Mouse (Mus musculus) CH12.LX (cell line): ENCODE results near the gene Cic. TPM values are rescaled to one million over a fixed set of nuclear protein-coding genes. Genes with fewer than 3 reads are reported as not detected.
A peak's percentile ranks its signal among the peaks of the same experiment; 100 is the strongest.

Experiments used
- DNase-seq: peaks from one replicate; pipeline ENCODE4 v3.0.0-alpha.2; 2013; ENCODE audit errors: extremely low read depth
- H3K27ac ChIP-seq: 2 replicates; pipeline ENCODE4 v1.5.1; 2012; ENCODE audit warnings: low read depth, mild to moderate bottlenecking, control low read depth, moderate library complexity; ENCODE audit not compliant: insufficient read depth
- H3K27me3 ChIP-seq: replicated peaks from 2 replicates; pipeline ENCODE3; 2012; ENCODE audit warnings: inconsistent platforms
- H3K36me3 ChIP-seq, 2 experiments: replicated peaks in 1 of 2; 2 replicates each; pipeline versions ENCODE3 to v1.6.1; 2012; ENCODE audit warnings: inconsistent platforms in 1 of 2, low read length in 1 of 2, mild to moderate bottlenecking in 1 of 2, mixed read lengths in 1 of 2, moderate library complexity in 1 of 2; ENCODE audit not compliant: control insufficient read depth in 1 of 2, insufficient read depth in 1 of 2
- H3K4me1 ChIP-seq, 2 experiments: 2 replicates each; pipeline ENCODE4 v1.6.1; 2012; ENCODE audit warnings: inconsistent platforms in 1 of 2, moderate library complexity in 1 of 2; ENCODE audit not compliant: insufficient read depth in 2 of 2, control insufficient read depth in 1 of 2
- H3K4me2 ChIP-seq: 2 replicates; pipeline ENCODE4 v1.6.1; 2012; ENCODE audit warnings: low read depth, mild to moderate bottlenecking, control low read depth; ENCODE audit not compliant: poor library complexity, insufficient read depth, severe bottlenecking
- H3K4me3 ChIP-seq, 3 experiments: fragments of 150-350 bp in 1 of 3; sonication (generic) in 1 of 3; replicated peaks in 1 of 3; 2 replicates each; pipeline versions ENCODE3 to v1.5.1; 2011 to 2012; ENCODE audit warnings: low read depth in 2 of 3, low read length in 2 of 3, mild to moderate bottlenecking in 2 of 3, moderate library complexity in 2 of 3, control low read depth in 1 of 3, improper control_type of control experiment in 1 of 3, inconsistent platforms in 1 of 3, mixed read lengths in 1 of 3; ENCODE audit not compliant: poor library complexity in 1 of 3
- H3K79me2 ChIP-seq: replicated peaks from 2 replicates; pipeline ENCODE4 v1.6.1; 2012; ENCODE audit warnings: mild to moderate bottlenecking, moderate library complexity; ENCODE audit not compliant: control insufficient read depth, poor library complexity, insufficient read depth, severe bottlenecking; ENCODE audit errors: extremely low read depth
- H3K9ac ChIP-seq: 2 replicates; pipeline ENCODE4 v1.6.1; 2012; ENCODE audit warnings: low read depth, mild to moderate bottlenecking, control low read depth, moderate library complexity; ENCODE audit not compliant: insufficient read depth
- H3K9me3 ChIP-seq: replicated peaks from 2 replicates; pipeline ENCODE3; 2012; ENCODE audit warnings: low read length, inconsistent platforms, mixed read lengths
- BHLHE40 ChIP-seq: IDR thresholded peaks from 2 replicates; pipeline ENCODE4 v1.6.1; 2011; ENCODE audit warnings: mild to moderate bottlenecking, low read depth, low read length, improper control_type of control experiment
- CHD1 ChIP-seq: IDR thresholded peaks from 2 replicates; pipeline ENCODE4 v1.6.1; 2012; ENCODE audit warnings: low read depth, low read length, improper control_type of control experiment, inconsistent platforms
- CHD2 ChIP-seq: IDR thresholded peaks from 2 replicates; pipeline ENCODE4 v1.6.1; 2011; ENCODE audit warnings: low read length, improper control_type of control experiment
- CTCF ChIP-seq, 2 experiments: IDR thresholded peaks in 1 of 2; conservative IDR thresholded peaks in 1 of 2; 2 replicates each; pipeline ENCODE4 v1.5.1; 2011 to 2012; ENCODE audit warnings: low read depth in 2 of 2, low read length in 2 of 2, improper control_type of control experiment in 1 of 2, inconsistent platforms in 1 of 2, mild to moderate bottlenecking in 1 of 2, moderate library complexity in 1 of 2
- E2F4 ChIP-seq: IDR thresholded peaks from 2 replicates; pipeline ENCODE4 v1.6.1; 2011; ENCODE audit warnings: low read depth, low read length, improper control_type of control experiment; ENCODE audit not compliant: insufficient replicate concordance
- ELF1 ChIP-seq: IDR thresholded peaks from 2 replicates; pipeline ENCODE4 v1.6.1; 2014; ENCODE audit warnings: low read depth, mild to moderate bottlenecking, inconsistent platforms, low read length, improper control_type of control experiment
- EP300 ChIP-seq: IDR thresholded peaks from 2 replicates; pipeline ENCODE4 v1.6.1; 2011; ENCODE audit warnings: low read length, improper control_type of control experiment
- ETS1 ChIP-seq: conservative IDR thresholded peaks from 2 replicates; pipeline ENCODE4 v1.6.1; 2012; ENCODE audit warnings: low read depth, mild to moderate bottlenecking, inconsistent platforms, low read length, improper control_type of control experiment, moderate library complexity
- GABPA ChIP-seq: IDR thresholded peaks from 2 replicates; pipeline ENCODE4 v1.6.1; 2012; ENCODE audit warnings: low read depth, low read length, improper control_type of control experiment, inconsistent platforms; ENCODE audit not compliant: insufficient replicate concordance
- HCFC1 ChIP-seq: IDR thresholded peaks from 2 replicates; pipeline ENCODE4 v1.6.1; 2012; ENCODE audit warnings: low read depth, mild to moderate bottlenecking, inconsistent platforms, low read length, improper control_type of control experiment
- IRF4 ChIP-seq: IDR thresholded peaks from 2 replicates; pipeline ENCODE4 v1.6.1; 2014; ENCODE audit warnings: low read depth, mild to moderate bottlenecking, inconsistent platforms, low read length, improper control_type of control experiment
- JUN ChIP-seq: IDR thresholded peaks from 2 replicates; pipeline ENCODE4 v1.6.1; 2011; ENCODE audit warnings: low read depth, mild to moderate bottlenecking, low read length, improper control_type of control experiment, moderate library complexity; ENCODE audit not compliant: insufficient read depth
- JUND ChIP-seq: conservative IDR thresholded peaks from 2 replicates; pipeline ENCODE4 v1.6.1; 2011; ENCODE audit warnings: low read depth, low read length, improper control_type of control experiment
- KAT2A ChIP-seq: IDR thresholded peaks from 2 replicates; pipeline ENCODE4 v1.6.1; 2012; ENCODE audit warnings: low read length, improper control_type of control experiment, inconsistent platforms; ENCODE audit not compliant: insufficient replicate concordance
- MAFK ChIP-seq: IDR thresholded peaks from 2 replicates; pipeline ENCODE4 v1.6.1; 2011; ENCODE audit warnings: low read length, improper control_type of control experiment; ENCODE audit not compliant: insufficient replicate concordance
- MAX ChIP-seq: IDR thresholded peaks from 2 replicates; pipeline ENCODE4 v1.6.1; 2011; ENCODE audit warnings: low read length, improper control_type of control experiment
- MAZ ChIP-seq: IDR thresholded peaks from 2 replicates; pipeline ENCODE4 v1.6.1; 2012; ENCODE audit warnings: low read depth, mild to moderate bottlenecking, inconsistent platforms, low read length, improper control_type of control experiment, moderate library complexity
- MEF2A ChIP-seq: IDR thresholded peaks from 2 replicates; pipeline ENCODE4 v1.6.1; 2014; ENCODE audit warnings: low read depth, mild to moderate bottlenecking, inconsistent platforms, low read length, improper control_type of control experiment, borderline replicate concordance
- MXI1 ChIP-seq: IDR thresholded peaks from 2 replicates; pipeline ENCODE4 v1.6.1; 2011; ENCODE audit warnings: mild to moderate bottlenecking, low read depth, low read length, improper control_type of control experiment
- MYC ChIP-seq: IDR thresholded peaks from 2 replicates; pipeline ENCODE4 v1.6.1; 2011; ENCODE audit warnings: low read depth, mild to moderate bottlenecking, improper control_type of control experiment, low read length
- NELFE ChIP-seq: IDR thresholded peaks from 2 replicates; pipeline ENCODE4 v1.6.1; 2011; ENCODE audit warnings: low read depth, low read length, improper control_type of control experiment
- NRF1 ChIP-seq: IDR thresholded peaks from 2 replicates; pipeline ENCODE4 v1.6.1; 2014; ENCODE audit warnings: low read depth, mild to moderate bottlenecking, inconsistent platforms, low read length, improper control_type of control experiment, moderate library complexity
- PAX5 ChIP-seq: IDR thresholded peaks from 2 replicates; pipeline ENCODE4 v1.6.1; 2012; ENCODE audit warnings: low read length, inconsistent platforms, mixed read lengths
- POLR2A ChIP-seq: IDR thresholded peaks from 2 replicates; pipeline ENCODE4 v1.6.1; 2011; ENCODE audit warnings: low read depth, mild to moderate bottlenecking, improper control_type of control experiment, low read length
- POLR2AphosphoS2 ChIP-seq: IDR thresholded peaks from 2 replicates; pipeline ENCODE4 v1.6.1; 2011; ENCODE audit warnings: low read depth, low read length, improper control_type of control experiment
- RAD21 ChIP-seq: IDR thresholded peaks from 2 replicates; pipeline ENCODE4 v1.6.1; 2011; ENCODE audit warnings: low read depth, mild to moderate bottlenecking, low read length, improper control_type of control experiment, moderate library complexity
- RCOR1 ChIP-seq: conservative IDR thresholded peaks from 2 replicates; pipeline ENCODE4 v1.6.1; 2012; ENCODE audit warnings: low read depth, mild to moderate bottlenecking, inconsistent platforms, low read length, improper control_type of control experiment
- SIN3A ChIP-seq: IDR thresholded peaks from 2 replicates; pipeline ENCODE4 v1.6.1; 2012; ENCODE audit warnings: low read length, improper control_type of control experiment, inconsistent platforms
- SMC3 ChIP-seq: IDR thresholded peaks from 2 replicates; pipeline ENCODE4 v1.6.1; 2011; ENCODE audit warnings: low read depth, low read length, improper control_type of control experiment
- TBP ChIP-seq: conservative IDR thresholded peaks from 2 replicates; pipeline ENCODE4 v1.6.1; 2011; ENCODE audit warnings: low read depth, low read length, improper control_type of control experiment
- TCF12 ChIP-seq: IDR thresholded peaks from 2 replicates; pipeline ENCODE4 v1.6.1; 2014; ENCODE audit warnings: low read depth, mild to moderate bottlenecking, inconsistent platforms, low read length, improper control_type of control experiment
- UBTF ChIP-seq: IDR thresholded peaks from 2 replicates; pipeline ENCODE4 v1.6.1; 2012; ENCODE audit warnings: low read depth, mild to moderate bottlenecking, inconsistent platforms, low read length, improper control_type of control experiment, moderate library complexity
- USF1 ChIP-seq: IDR thresholded peaks from 2 replicates; pipeline ENCODE4 v1.6.1; 2014; ENCODE audit warnings: low read depth, mild to moderate bottlenecking, inconsistent platforms, low read length, improper control_type of control experiment
- USF2 ChIP-seq: conservative IDR thresholded peaks from 2 replicates; pipeline ENCODE4 v1.6.1; 2011; ENCODE audit warnings: low read depth, low read length, improper control_type of control experiment
- ZC3H11A ChIP-seq: IDR thresholded peaks from 2 replicates; pipeline ENCODE4 v1.6.1; 2012; ENCODE audit warnings: low read depth, mild to moderate bottlenecking, inconsistent platforms, low read length, improper control_type of control experiment
- ZKSCAN1 ChIP-seq: IDR thresholded peaks from 2 replicates; pipeline ENCODE4 v1.6.1; 2012; ENCODE audit warnings: low read depth, inconsistent platforms, low read length, improper control_type of control experiment, borderline replicate concordance
- ZMIZ1 ChIP-seq: IDR thresholded peaks from 2 replicates; pipeline ENCODE4 v1.6.1; 2012; ENCODE audit warnings: low read depth, mild to moderate bottlenecking, inconsistent platforms, low read length, improper control_type of control experiment
- ZNF384 ChIP-seq: IDR thresholded peaks from 2 replicates; pipeline ENCODE4 v1.6.1; 2012; ENCODE audit warnings: low read depth, low read length, improper control_type of control experiment, inconsistent platforms
- dilution Hi-C: fragments of 300-500 bp; cut with MboI; formaldehyde crosslinking; loops from 2 replicates; pipeline ENCODE4 v1.14.3; 2020; ENCODE audit warnings: low sequenced_read_pairs; ENCODE audit not compliant: extremely low pct_unique_long_range_greater_than_20kb, extremely low pct_ligation_motif_present
- in situ Hi-C: fragments of 300-500 bp; cut with MboI; formaldehyde crosslinking; loops from 3 replicates; pipeline ENCODE4 v1.14.3; 2019; ENCODE audit warnings: low sequenced_read_pairs, low pct_ligation_motif_present, low pct_unique_long_range_greater_than_20kb, mixed read lengths
- polyA plus RNA-seq: library from polyadenylated mRNA; unstranded; fragments of >175 nt; gene quantifications from 2 replicates; pipeline ENCODE4 v1.2.1, GENCODE M21; 2012; ENCODE audit warnings: low read depth; ENCODE audit not compliant: insufficient read length
- total RNA-seq, 2 experiments: library from RNA; depleted of rRNA; stranded (reverse); fragments of 300-350 nt in 1 of 2; fragments of >200 nt in 1 of 2; gene quantifications; 2 replicates each; pipeline ENCODE4 v1.2.3; 2012 to 2014

Gene Cic
- total and polyA plus RNA-seq, 3 experiments = 2.5 to 34.5 (median 21.7) TPM

DNA sequence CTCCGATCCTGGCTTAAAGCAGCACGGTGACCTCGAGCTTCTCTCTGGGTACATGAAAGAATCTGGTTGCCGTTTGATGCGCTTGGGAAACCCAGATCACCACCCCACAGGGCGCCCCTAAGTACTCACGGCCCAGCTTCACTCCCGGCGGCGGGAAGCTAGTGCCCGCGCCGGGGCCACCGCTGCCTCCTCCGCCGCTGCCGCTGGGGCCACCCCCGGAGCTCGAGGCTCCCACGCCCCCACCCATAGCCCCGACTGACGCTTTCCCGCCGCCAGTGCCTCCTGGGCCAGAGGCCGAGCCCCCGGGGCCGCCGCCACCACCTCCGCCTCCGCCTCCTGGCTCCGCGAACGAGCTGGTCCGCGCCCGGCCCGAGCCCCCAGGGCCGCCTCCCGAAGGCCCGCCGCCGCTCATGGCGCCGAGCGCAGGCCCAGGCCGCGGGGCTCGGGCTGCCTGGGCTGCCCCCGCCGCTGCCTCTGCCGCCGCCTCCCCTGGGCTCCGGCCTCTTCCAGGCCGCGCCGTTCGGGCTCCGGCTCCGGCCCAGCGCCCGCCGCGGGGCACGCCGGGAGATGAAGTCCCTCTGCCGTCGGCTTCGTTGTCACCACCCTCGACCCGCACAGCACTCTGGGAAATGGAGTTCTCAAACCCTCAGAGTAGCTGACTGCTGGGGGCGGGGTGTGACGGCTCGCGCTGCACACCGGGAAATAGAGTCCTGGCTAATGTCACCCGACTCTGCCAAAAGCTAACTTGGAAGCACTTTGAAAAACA, 30.1 kb upstream of the Cic start, which contains the start of gene Gsk3a:
TSS of gene Gsk3a (minus strand) at position 603 of the 766 bp plus-strand sequence.
- Histone ChIP-seq H3K9ac (peak within 1 kb of the TSS; percentile 99), H3K27ac (peak within 1 kb of the TSS; percentile 78), H3K4me1 (peaks cover 6 to 37% of the 10 kb centered on the region in 2 experiments), H3K4me2 (peak within 1 kb of the TSS; percentile 94), H3K27me3 (no peaks in the 10 kb centered on the region), H3K79me2 (peaks cover 37% of the 10 kb centered on the region), H3K9me3 (no peaks in the 10 kb centered on the region), H3K36me3 (peaks cover 28 to 43% of the 10 kb centered on the region in 2 experiments), H3K4me3 (peak within 1 kb of the TSS; percentile 79 to 95 (median 88))
- TF ChIP-seq TCF12 = peak; percentile 66
- TF ChIP-seq KAT2A = peak; percentile 92
- TF ChIP-seq NELFE = peak; percentile 71
- no peak for TF ChIP-seq ELF1
- no peak for TF ChIP-seq MAX
- TF ChIP-seq POLR2AphosphoS2 = no peak
- peak; percentile 29 for TF ChIP-seq SIN3A
- TF ChIP-seq MEF2A = peak; percentile 49; the same call in 1 of the 2 replicates
- no peak for TF ChIP-seq TBP
- no peak for TF ChIP-seq RCOR1
- no peak for TF ChIP-seq E2F4
- no peak for TF ChIP-seq USF2
- TF ChIP-seq SMC3 = peak; percentile 3; the same call in 1 of the 2 replicates
- TF ChIP-seq MAZ = no peak
- TF ChIP-seq CHD1 = no peak
- TF ChIP-seq MAFK = no peak
- TF ChIP-seq MXI1 = peak; percentile 65; the same call in 1 of the 2 replicates
- TF ChIP-seq ZKSCAN1 = no peak
- peak; percentile 77 for TF ChIP-seq POLR2A
- no peak for TF ChIP-seq EP300
- no peak; the same call in 1 of the 2 replicates for TF ChIP-seq GABPA
- no peak for TF ChIP-seq JUN
- no peak for TF ChIP-seq ZC3H11A
- no peak for TF ChIP-seq CTCF (conservative IDR thresholded peaks at IDR 0.05 in 1 of 2, IDR thresholded peaks at IDR 0.05 in 1 of 2; ENCODE audit: low read depth in 2 of 2, low read length in 2 of 2)
- TF ChIP-seq CHD2 = no peak
- TF ChIP-seq BHLHE40 = no peak
- TF ChIP-seq ZNF384 = no peak
- no peak for TF ChIP-seq IRF4
- no peak for TF ChIP-seq ETS1
- no peak for TF ChIP-seq JUND
- TF ChIP-seq UBTF = no peak; the same call in 1 of the 2 replicates
- no peak for TF ChIP-seq RAD21
- TF ChIP-seq ZMIZ1 = peak; percentile 55; the same call in 1 of the 2 replicates
- TF ChIP-seq HCFC1 = no peak
- TF ChIP-seq MYC = 0 out of 2 replicates have a peak, but pooled peaks have one; percentile 7
- 0 out of 2 replicates have a peak, but pooled peaks have one; percentile 13 for TF ChIP-seq NRF1
- no peak for TF ChIP-seq PAX5
- TF ChIP-seq USF1 = no peak
- dilution Hi-C loops (no loop called here), in situ Hi-C loops (no loop called here)
- peak; percentile 95 for DNase-seq
